Mouse (Mus musculus): Measurements from ENCODE around the gene Cttnbp2nl.

DNA sequence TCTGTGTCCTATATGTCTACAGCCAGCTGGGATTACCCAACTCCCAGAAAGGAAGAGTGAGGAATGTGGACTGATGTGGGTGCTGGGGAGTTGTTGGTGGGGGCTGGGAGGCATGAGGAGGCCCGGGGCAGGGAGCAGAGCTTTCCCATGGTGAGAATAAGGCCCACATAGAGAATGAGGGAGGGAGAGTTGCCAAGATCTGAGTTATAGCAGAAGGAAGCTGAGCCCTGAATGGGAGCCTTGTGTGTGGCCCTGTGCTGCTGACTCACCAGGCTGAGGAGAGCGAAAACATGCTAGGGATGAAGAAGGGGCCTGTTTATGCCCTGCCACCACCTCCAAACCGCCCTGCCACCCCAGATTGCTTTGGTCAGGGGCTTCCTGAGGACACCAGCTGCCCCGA lies 59.1 kb downstream of the Cttnbp2nl start:
- TF ChIP-seq CTCF (IDR thresholded peaks at IDR 0.05; ENCODE audit: extremely low read depth, insufficient read depth, insufficient read length, insufficient replicate concordance) (no peak), POLR2A (IDR thresholded peaks at IDR 0.05; ENCODE audit: low read depth, low read length) (no peak)

All from spleen, adult 2 months (tissue).